Mouse (Mus musculus): ENCODE data around the gene Uvrag. TPM values are rescaled to one million over a fixed set of nuclear protein-coding genes. Genes with fewer than 3 reads are reported as not detected.

Gene Uvrag
- polyA plus RNA-seq, 1 experiment from 2014 or later: 14.5 TPM

- H3K27me3 ChIP-seq (replicated peaks; ENCODE audit: control insufficient read depth, insufficient read depth, low read length): peaks cover 98% of the 10 kb centered on the region
- peaks cover 11% of the 10 kb centered on the region for H3K4me1 ChIP-seq (replicated peaks; ENCODE audit: control insufficient read depth, insufficient read depth, low read length)
- peak; percentile 78 for DNase-seq (ENCODE audit: low spot score)
- no peak overlapping the region for H3K9ac ChIP-seq (ENCODE audit: low read depth, low read length)
- H3K4me3 ChIP-seq (ENCODE audit: low read depth, low read length): peak overlapping the region; percentile 48; the same call in 1 of the 2 replicates
- peak; percentile 46; the same call in 1 of the 2 replicates for ATAC-seq (replicated peaks; ENCODE audit: low FRiP score)
- H3K9me3 ChIP-seq (ENCODE audit: control insufficient read depth, low read length): no peaks in the 10 kb centered on the region
- no peak overlapping the region for H3K27ac ChIP-seq (ENCODE audit: low read depth, low read length)
- H3K36me3 ChIP-seq (ENCODE audit: control insufficient read depth, insufficient read depth, low read length): no peaks in the 10 kb centered on the region
- WGBS: 1% methylated on average over 17 of the region's 17 CpGs
- peak overlapping the region; percentile 71 for H3K4me2 ChIP-seq
These were observed 303.0 kb downstream of the Uvrag start for GRCm38 (mm10) chr7:98837901-98838300.

DNA sequence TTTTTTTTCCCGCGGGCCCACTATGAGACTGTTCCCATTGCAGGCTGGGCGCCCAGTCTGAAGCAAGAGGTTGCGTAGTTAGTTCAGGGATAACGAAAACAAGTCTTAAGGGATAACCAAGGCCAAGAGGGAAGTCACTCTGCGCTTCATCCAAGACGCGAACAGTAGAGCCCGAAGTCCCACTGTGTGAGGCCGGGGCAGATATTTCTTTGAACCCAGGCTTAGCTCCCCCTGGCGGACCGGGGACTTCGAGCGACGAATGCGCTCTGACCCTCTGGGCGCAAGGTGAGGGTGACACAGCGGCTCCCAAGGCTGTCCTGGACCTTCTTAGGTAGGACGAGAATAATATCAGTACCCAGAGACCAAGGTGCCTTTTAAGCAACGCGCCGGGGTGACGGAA, 304.3 kb downstream of the Uvrag start:
- peak overlapping the region; percentile 51 for H3K4me3 ChIP-seq (ENCODE audit: low read depth, low read length)
- no peak overlapping the region for H3K9ac ChIP-seq (ENCODE audit: low read depth, low read length)
- peaks cover 98% of the 10 kb centered on the region for H3K27me3 ChIP-seq (replicated peaks; ENCODE audit: control insufficient read depth, insufficient read depth, low read length)
- peak overlapping the region; percentile 78 for H3K4me2 ChIP-seq
- DNase-seq (ENCODE audit: low spot score) (peak; percentile 69), ATAC-seq (replicated peaks; ENCODE audit: low FRiP score) (no peak)
- WGBS: 2% methylated on average over 23 of the region's 23 CpGs
- H3K27ac ChIP-seq (ENCODE audit: low read depth, low read length): no peak overlapping the region
- H3K4me1 ChIP-seq (replicated peaks; ENCODE audit: control insufficient read depth, insufficient read depth, low read length): 0 out of 2 replicates have a peak, but pooled peaks cover 4% of the 10 kb centered on the region
- H3K36me3 ChIP-seq (ENCODE audit: control insufficient read depth, insufficient read depth, low read length): no peaks in the 10 kb centered on the region
- H3K9me3 ChIP-seq (ENCODE audit: control insufficient read depth, low read length): no peaks in the 10 kb centered on the region

GRCm38 (mm10) chr7:98835519-98836441, 305.2 kb downstream of the Uvrag start:
- no peaks in the 10 kb centered on the region for H3K9me3 ChIP-seq (ENCODE audit: control insufficient read depth, low read length)
- H3K27ac ChIP-seq (ENCODE audit: low read depth, low read length): no peak overlapping the region
- ATAC-seq (replicated peaks; ENCODE audit: low FRiP score) (no peak), DNase-seq (ENCODE audit: low spot score) (no peak)
- 0 out of 2 replicates have a peak, but pooled peaks cover 4% of the 10 kb centered on the region for H3K4me1 ChIP-seq (replicated peaks; ENCODE audit: control insufficient read depth, insufficient read depth, low read length)
- H3K27me3 ChIP-seq (replicated peaks; ENCODE audit: control insufficient read depth, insufficient read depth, low read length): peaks cover 98% of the 10 kb centered on the region
- peak overlapping the region; percentile 78 for H3K4me2 ChIP-seq
- WGBS: 1% methylated on average over 46 of the region's 46 CpGs
- peak overlapping the region; percentile 51 for H3K4me3 ChIP-seq (ENCODE audit: low read depth, low read length)
- no peaks in the 10 kb centered on the region for H3K36me3 ChIP-seq (ENCODE audit: control insufficient read depth, insufficient read depth, low read length)
- H3K9ac ChIP-seq (ENCODE audit: low read depth, low read length): 0 out of 2 replicates have a peak overlapping the region, but pooled peaks have one; percentile 12

Other genes with a start within 250 kb of the Uvrag start
- 59.9 and 60.1 TPM in 2 replicates for gene Dgat2, start 41.6 kb upstream of the Uvrag start, polyA plus RNA-seq (2014; fragmentation: Nextera tagmentation; extraction: Ambion mirVana)
- gene Mogat2, start 97.5 kb upstream of the Uvrag start, polyA plus RNA-seq (2014; fragmentation: Nextera tagmentation; extraction: Ambion mirVana): 37.8 and 42.2 TPM in 2 replicates
- gene Map6, start 126.3 kb upstream of the Uvrag start, polyA plus RNA-seq (2014; fragmentation: Nextera tagmentation; extraction: Ambion mirVana): 0.32 and 0.69 TPM in 2 replicates
- 224 and 232 TPM in 2 replicates for gene Serpinh1, start 212.1 kb upstream of the Uvrag start, polyA plus RNA-seq (2014; fragmentation: Nextera tagmentation; extraction: Ambion mirVana)
- 5.7 and 7.5 TPM in 2 replicates for gene Gdpd5, start 240.3 kb upstream of the Uvrag start, polyA plus RNA-seq (2014; fragmentation: Nextera tagmentation; extraction: Ambion mirVana)